Comparison of ENCODE assay signal across 20 mouse cellular contexts in the genomic region with DNA sequence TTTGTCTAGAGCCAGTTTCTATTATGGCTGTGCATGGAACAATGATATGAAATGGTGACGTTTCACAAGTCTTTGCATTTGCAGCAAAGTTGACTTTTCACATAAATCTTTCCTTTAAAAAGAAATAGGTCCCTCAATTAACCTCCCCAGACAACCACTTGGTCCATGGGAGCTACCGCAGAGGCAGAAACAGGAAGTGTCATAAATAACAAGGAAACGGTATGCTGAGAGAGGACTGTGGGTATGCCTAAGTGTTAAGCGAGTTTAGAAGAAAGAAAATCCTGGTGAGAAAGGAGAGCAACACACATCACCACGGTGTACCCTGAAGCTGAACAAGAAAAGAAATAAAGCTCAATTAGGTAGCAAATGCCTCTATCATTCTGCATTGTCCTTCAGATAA.
"Had no signal": no experiment of that assay in that cellular context is flagged by ENCODE, and none has a peak within 500 bp of the region (broad histone marks: within the 10 kb centered on the region; RNA-seq: fewer than 3 reads in every experiment).

No protein-coding gene starts in this region.

- H3K27ac ChIP-seq: layer of hippocampus, adult 2 months; limb, embryonic 10.5 days; limb, embryonic 13.5 days; liver, embryonic 14.5 days; lung, embryonic 15.5 days; midbrain, embryonic 10.5 days; midbrain, embryonic 13.5 days; neural tube, embryonic 13.5 days had no signal

- H3K9me3 ChIP-seq: limb, embryonic 10.5 days; limb, embryonic 13.5 days; lung, embryonic 15.5 days; megakaryocyte, embryonic 14.5 days; midbrain, embryonic 10.5 days; midbrain, embryonic 13.5 days; neural tube, embryonic 13.5 days had no signal

- ATAC-seq: liver, postnatal 0 days; midbrain, embryonic 13.5 days; midbrain, embryonic 16.5 days had no signal

- H3K4me1 ChIP-seq: limb, embryonic 10.5 days; limb, embryonic 13.5 days; lung, embryonic 15.5 days; midbrain, embryonic 10.5 days; midbrain, embryonic 13.5 days; neural tube, embryonic 13.5 days had no signal

- DNase-seq: kidney, adult 8-10 months; kidney, postnatal 25 days; layer of hippocampus, adult 9-11 months; liver; liver, postnatal 0 days; lung, postnatal 14 days; lung, postnatal 4 days; thymus, adult 18-20 months; thymus, postnatal 36 days had no signal

- H3K4me2 ChIP-seq: limb, embryonic 13.5 days; lung, embryonic 15.5 days; midbrain, embryonic 13.5 days; neural tube, embryonic 13.5 days had no signal

- H3K9ac ChIP-seq: limb, embryonic 13.5 days; liver, embryonic 14.5 days; liver, postnatal 0 days; lung, embryonic 15.5 days; midbrain, embryonic 13.5 days; neural tube, embryonic 13.5 days had no signal

- H3K4me3 ChIP-seq: layer of hippocampus, adult 2 months; limb, embryonic 10.5 days; limb, embryonic 13.5 days; lung, embryonic 15.5 days; megakaryocyte, embryonic 14.5 days; midbrain, embryonic 10.5 days; midbrain, embryonic 13.5 days; myocyte; neural tube, embryonic 13.5 days had no signal

- H3K36me3 ChIP-seq: limb, embryonic 10.5 days; limb, embryonic 13.5 days; lung, embryonic 15.5 days; midbrain, embryonic 10.5 days; midbrain, embryonic 13.5 days; neural tube, embryonic 13.5 days had no signal

- H3K27me3 ChIP-seq: limb, embryonic 13.5 days; lung, embryonic 15.5 days; megakaryocyte, embryonic 14.5 days; midbrain, embryonic 13.5 days; neural tube, embryonic 13.5 days had no signal
